Mouse (Mus musculus): Measurements from ENCODE around the gene Serpina7.

Serpina7 gene

DNA sequence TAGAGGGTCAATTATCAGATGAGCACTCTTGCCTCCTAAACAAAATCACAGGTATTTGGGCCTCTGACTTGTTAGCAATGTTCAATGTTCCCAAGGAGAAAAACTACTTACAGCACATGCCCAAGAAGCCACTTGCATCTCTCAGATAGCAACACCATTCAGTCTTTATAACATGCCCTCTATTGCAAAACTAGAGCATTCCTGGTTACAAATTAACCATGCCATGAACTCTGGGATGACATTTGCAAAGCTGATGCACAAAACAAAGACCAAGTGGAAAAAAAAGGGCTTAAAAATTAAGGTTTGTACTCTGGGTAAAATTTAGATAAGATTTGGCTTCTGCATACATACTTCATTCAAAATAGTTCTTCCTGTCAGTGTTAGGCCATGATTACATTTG, at the start of gene Serpina7:
Gene Serpina7, minus strand, starts transcription at position 160 of the 400 bp plus-strand sequence.
- no peak for DNase-seq (ENCODE audit: low read depth, low spot score)

DNA sequence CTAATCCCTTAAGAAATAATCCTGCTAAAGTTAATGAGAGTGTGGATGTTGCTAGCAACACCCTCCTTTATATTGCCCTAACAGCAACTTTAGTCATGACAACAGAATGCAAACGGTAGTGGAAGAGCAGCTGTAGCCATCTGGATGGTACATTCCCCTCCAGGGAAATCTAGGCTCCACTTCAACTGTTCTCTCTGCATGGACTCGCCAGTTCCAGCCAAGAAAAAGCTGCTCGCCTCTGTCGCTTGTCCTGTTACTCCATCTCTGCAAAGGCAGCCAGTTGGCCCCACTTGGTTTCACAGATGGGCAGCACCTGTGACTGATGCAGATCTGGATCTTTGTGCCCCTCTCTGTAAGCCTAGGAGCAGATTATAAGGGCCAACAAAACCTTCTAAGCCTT, 49.0 kb upstream of the Serpina7 start:
- DNase-seq (ENCODE audit: low read depth, low spot score), result no peak

DNA sequence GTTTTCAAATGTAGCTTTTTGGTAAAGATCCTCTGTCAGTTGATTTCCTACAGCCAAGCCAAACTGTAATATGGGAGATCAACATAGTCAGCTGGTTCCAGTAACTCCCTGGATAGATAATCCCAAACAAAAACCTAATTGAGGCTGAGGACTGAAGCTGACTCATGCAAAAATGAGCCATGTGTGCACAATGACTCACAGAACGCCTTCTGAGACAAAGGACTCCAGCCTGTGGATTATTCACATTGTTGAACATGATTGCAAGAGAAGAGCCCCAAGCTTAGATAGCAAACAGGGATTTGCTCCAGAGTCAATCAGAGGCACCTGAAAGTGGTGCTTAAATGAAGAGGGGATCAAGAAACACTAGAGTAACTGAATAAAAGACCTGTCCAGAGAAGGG, 12.2 kb upstream of the Serpina7 start:
- DNase-seq (ENCODE audit: low read depth, low spot score), result no peak

DNA sequence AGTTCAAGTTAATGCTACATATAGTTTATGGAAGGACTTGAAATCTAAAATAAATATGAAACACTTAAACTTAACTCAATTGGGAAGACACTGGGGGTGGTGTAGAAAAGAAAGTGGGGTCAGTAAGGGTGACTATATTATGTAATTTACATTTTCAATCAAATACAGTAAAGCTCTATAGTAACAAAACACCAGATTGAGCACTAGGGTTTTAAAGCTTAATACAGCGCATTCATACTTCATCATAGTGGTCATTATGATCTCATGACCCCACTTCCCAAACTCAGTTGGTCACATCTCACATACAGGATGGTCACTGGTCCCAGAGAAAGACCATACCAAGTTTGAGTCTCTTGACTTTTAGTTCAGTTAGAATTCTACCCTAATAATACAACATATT, 907 bp upstream of the Serpina7 start, which contains the start of gene 4930513O06Rik:
Gene 4930513O06Rik, plus strand, starts transcription at position 301 of the 400 bp plus-strand sequence.
- DNase-seq (ENCODE audit: low read depth, low spot score), result no peak

DNA sequence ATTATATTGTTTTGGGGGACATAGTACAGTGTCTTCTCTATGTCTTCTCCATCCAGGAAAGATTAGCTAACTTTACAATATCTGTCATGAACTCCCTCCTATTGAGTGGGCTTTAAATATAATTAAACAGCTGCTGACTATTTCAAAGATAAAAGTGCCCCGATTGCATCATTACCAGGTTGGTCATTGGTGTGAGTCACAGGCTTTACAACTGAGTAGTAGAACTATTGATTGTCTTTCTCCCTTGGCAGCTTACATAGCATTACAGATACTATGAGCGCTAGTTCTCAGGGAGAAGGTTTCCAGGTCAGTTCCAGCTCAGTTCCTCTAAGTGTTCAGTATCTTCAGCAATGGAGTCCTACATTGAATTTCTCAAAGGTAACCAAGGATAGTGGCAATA, 6.5 kb downstream of the Serpina7 start:
- DNase-seq (ENCODE audit: low read depth, low spot score), result no peak

DNA sequence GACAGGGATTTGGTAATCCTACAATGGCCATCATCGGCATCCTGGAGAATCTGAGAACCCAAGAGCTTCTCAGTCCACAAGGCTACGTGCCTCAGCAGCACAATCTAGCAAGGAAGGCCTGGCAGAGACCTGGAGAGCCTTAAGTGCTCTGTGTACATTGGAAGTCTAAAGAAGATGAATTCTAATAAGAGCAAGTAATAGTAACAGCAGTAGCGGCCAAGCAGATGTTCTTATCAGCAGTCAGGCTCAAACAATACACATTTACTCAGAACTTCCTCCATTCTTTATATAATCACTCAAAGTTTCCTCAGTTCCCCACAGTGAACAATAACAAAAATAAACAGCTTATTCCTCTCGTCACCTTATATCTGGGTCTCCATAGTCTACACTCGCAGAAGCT, 21.0 kb downstream of the Serpina7 start:
- DNase-seq (ENCODE audit: low read depth, low spot score), result no peak

DNA sequence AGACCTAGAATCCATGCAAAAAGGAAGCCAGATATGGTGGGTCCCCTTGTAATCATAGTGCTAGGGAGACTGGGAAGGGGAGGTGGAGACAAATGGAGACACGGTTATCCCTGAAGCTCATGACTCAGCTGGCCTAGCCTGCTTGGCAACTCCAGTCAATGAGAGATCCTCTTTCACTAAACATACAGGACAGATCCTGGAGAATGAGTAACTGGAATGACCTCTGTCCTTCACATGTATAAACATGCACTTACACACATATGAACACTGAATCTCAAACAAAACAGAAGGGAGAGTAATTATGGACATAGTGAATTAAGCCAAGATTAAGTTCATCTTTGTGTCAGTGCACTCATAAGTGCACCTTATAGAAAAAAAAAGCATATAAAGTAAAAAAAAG, 31.9 kb downstream of the Serpina7 start:
- DNase-seq (ENCODE audit: low read depth, low spot score), result no peak

DNA sequence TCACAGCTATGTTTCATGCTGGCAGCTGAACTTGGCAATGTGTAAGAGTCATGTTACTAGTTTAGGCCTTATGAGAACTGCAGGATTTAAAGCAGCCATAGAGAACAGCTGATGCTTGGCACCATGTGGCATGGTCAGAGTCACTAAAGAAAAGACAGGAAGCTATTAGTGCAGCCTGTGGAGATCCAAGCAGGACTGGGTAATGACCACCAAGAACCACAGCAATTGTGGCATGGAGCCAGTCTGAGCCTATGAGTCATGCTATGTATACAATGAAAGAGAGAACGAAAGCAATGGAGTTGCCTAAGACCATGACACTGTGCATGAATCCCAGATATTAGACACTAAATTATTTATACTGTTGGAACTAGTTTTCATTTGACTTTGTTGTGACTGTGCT, 33.1 kb downstream of the Serpina7 start:
- DNase-seq (ENCODE audit: low read depth, low spot score), result no peak

DNA sequence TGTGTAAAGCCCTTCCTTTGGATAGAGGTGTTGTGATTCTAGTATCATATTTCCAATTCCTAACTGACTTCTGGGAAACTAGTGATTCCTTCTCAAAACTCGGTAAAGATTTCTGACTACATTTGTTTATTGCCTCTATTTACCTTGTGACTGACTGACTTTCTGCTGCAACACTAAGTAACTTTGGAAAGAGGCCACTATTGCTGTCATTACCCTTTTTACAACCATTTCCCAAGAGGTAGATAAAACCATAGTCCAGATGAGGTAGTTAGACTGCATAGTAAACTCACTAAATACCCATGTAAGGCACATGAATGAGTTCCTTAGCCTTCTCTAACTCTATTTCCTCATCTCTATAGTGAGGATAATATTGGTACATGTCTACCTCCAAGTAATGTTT, 43.9 kb downstream of the Serpina7 start:
- DNase-seq (ENCODE audit: low read depth, low spot score), result no peak

DNA sequence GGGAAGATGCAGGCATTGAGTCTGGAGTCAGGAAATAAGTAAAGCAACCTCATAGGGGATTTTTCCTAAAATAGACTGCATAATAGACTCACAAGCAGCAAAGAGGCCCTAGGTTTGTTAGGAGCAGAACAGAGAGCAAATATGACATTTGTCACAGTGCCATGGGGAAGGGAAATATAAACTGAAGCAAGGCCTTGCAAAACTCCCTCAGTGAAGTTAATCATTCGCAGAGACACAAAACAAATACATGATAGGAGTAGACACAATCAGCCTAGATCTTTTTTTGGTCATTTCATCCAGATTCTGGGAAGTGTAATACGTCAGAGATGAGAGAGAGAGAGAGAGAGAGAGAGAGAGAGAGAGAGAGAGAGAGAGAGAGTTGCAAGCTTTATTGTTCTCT, 45.7 kb downstream of the Serpina7 start:
- no peak for DNase-seq (ENCODE audit: low read depth, low spot score)

DNA sequence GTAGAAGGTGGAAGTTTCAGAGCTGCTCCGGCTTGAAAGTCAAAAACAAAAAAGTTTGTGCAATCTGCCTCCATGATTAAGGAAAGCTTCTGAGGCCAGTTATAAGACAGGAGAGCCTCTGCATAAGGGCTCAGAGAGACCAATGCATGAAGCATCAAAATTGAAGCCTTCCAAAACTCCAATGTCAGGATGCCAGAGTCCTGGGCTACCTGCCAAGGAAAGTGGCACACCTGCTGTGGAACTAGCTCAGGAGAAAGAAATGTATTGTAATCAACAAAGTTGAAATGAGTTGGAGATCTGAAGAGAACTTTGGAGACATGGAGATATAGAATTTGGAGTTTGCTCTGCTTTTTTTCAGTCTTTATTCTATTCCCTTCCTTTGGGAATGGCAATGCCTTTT, 47.4 kb downstream of the Serpina7 start:
- DNase-seq (ENCODE audit: low read depth, low spot score), result no peak

All from ES-CJ7 (cell line).